Mouse (Mus musculus): ENCODE data around the gene Ccdc40. TPM values are rescaled to one million over a fixed set of nuclear protein-coding genes. Genes with fewer than 3 reads are reported as not detected.

Ccdc40 gene
- polyA plus RNA-seq, 1 experiment from 2014 or later = 5.1 TPM

DNA sequence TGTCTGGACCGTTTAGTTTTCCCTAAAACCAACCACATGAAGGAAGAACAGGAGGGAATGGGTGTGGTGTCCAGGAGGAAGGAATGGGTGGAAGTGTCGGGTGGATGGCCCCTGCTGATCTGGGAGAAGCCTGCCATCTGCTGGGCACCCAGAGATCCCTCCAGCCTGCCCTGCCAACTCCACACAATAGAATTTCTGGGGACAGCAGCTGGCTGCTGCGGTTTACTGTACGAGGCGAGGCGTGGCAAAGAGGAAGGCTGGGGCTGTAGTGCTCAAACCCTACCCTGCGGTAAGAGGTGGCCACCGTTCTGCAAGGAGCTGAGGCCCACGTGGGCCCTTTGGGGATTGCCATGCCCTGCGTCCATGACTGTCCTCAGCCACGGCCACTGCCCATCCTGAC, 37.9 kb upstream of the Ccdc40 start:
- WGBS = 22% methylated on average over 11 of the region's 11 CpGs
- H3K4me3 ChIP-seq (ENCODE audit: low read length) = no peak overlapping the region
- 0 out of 2 replicates have a peak overlapping the region, but pooled peaks have one; percentile 26 for H3K9ac ChIP-seq (replicated peaks; ENCODE audit: low read length)
- ATAC-seq (ENCODE audit: low FRiP score, low TSS enrichment) = peak; percentile 60; the same call in 1 of the 2 replicates
- H3K9me3 ChIP-seq (ENCODE audit: low read length) = no peaks in the 10 kb centered on the region
- no peak overlapping the region for H3K4me2 ChIP-seq (replicated peaks; ENCODE audit: low read depth, low read length)
- H3K36me3 ChIP-seq (ENCODE audit: insufficient read depth, low read length) = no peaks in the 10 kb centered on the region
- no peaks in the 10 kb centered on the region for H3K27me3 ChIP-seq (ENCODE audit: insufficient read depth, low read length)
- peaks cover 31% of the 10 kb centered on the region for H3K4me1 ChIP-seq (ENCODE audit: insufficient read depth, low read length)
- no peak overlapping the region for H3K27ac ChIP-seq (ENCODE audit: low read length)

DNA sequence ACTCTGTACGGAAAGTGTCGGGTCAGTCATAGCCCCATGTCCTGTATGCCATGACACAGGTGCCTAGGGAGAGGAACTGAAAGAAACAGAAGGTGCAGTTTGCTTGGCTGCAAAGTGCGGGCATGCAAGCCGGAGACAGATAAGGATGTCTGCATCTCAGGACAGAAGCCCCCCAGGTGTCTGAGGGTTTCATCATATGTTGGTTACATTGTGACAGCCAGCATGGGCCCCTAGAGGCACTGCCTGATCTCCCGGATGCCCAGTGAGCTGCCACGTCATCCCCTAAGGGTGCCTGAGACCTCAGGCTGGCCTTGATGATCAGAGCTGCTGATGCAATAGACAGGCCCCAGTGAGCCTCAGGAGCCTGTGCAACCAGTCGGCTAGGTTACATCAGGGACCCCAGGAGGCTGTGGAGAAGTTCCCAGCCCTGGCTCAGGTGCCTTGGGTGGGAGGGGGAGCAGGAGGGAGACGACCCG, 36.7 kb upstream of the Ccdc40 start:
- no peak overlapping the region for H3K27ac ChIP-seq (ENCODE audit: low read length)
- ATAC-seq (ENCODE audit: low FRiP score, low TSS enrichment) = no peak
- H3K27me3 ChIP-seq (ENCODE audit: insufficient read depth, low read length) = no peaks in the 10 kb centered on the region
- WGBS = 75% methylated on average over 9 of the region's 9 CpGs
- peaks cover 31% of the 10 kb centered on the region for H3K4me1 ChIP-seq (ENCODE audit: insufficient read depth, low read length)
- no peak overlapping the region for H3K4me2 ChIP-seq (replicated peaks; ENCODE audit: low read depth, low read length)
- no peak overlapping the region for H3K4me3 ChIP-seq (ENCODE audit: low read length)
- H3K9me3 ChIP-seq (ENCODE audit: low read length) = no peaks in the 10 kb centered on the region
- H3K9ac ChIP-seq (replicated peaks; ENCODE audit: low read length) = no peak overlapping the region
- no peaks in the 10 kb centered on the region for H3K36me3 ChIP-seq (ENCODE audit: insufficient read depth, low read length)

DNA sequence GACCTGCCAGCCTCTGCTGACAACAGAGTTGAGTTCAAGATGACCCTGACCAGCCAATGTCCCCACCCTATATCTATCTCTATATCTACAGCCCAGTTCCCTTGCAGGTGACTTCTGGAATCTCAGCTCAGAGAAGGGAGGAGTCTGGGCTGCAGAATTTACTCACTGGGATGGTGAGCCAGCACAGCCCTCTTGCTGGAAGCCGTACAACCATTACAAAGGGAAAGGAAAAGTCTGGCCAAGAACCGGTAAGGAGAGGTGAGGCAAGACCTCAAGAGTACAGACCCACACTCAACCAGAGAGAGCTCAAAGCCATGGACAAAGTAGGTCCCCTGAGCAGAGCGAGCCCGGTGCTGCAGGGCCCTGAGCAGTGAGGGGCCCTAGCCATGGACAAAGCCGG, 36.2 kb upstream of the Ccdc40 start:
- WGBS = 81% methylated on average over 5 of the region's 5 CpGs
- H3K36me3 ChIP-seq (ENCODE audit: insufficient read depth, low read length) = no peaks in the 10 kb centered on the region
- no peak overlapping the region for H3K9ac ChIP-seq (replicated peaks; ENCODE audit: low read length)
- H3K9me3 ChIP-seq (ENCODE audit: low read length) = no peaks in the 10 kb centered on the region
- peaks cover 26% of the 10 kb centered on the region for H3K4me1 ChIP-seq (ENCODE audit: insufficient read depth, low read length)
- ATAC-seq (ENCODE audit: low FRiP score, low TSS enrichment) = no peak
- H3K4me3 ChIP-seq (ENCODE audit: low read length) = no peak overlapping the region
- H3K4me2 ChIP-seq (replicated peaks; ENCODE audit: low read depth, low read length) = no peak overlapping the region
- H3K27ac ChIP-seq (ENCODE audit: low read length) = no peak overlapping the region
- no peaks in the 10 kb centered on the region for H3K27me3 ChIP-seq (ENCODE audit: insufficient read depth, low read length)

- Histone ChIP-seq H3K9me3 (ENCODE audit: low read length) (no peaks in the 10 kb centered on the region), H3K4me1 (ENCODE audit: insufficient read depth, low read length) (peaks cover 22% of the 10 kb centered on the region), H3K27ac (ENCODE audit: low read length) (no peak overlapping the region), H3K4me2 (replicated peaks; ENCODE audit: low read depth, low read length) (no peak overlapping the region), H3K4me3 (ENCODE audit: low read length) (no peak overlapping the region), H3K9ac (replicated peaks; ENCODE audit: low read length) (no peak overlapping the region), H3K36me3 (ENCODE audit: insufficient read depth, low read length) (no peaks in the 10 kb centered on the region), H3K27me3 (ENCODE audit: insufficient read depth, low read length) (no peaks in the 10 kb centered on the region)
- WGBS = 76% methylated on average over 9 of the region's 9 CpGs
- no peak for ATAC-seq (ENCODE audit: low FRiP score, low TSS enrichment)
These were observed 35.8 kb upstream of the Ccdc40 start for GRCm38 (mm10) chr11:119192605-119193004.

DNA sequence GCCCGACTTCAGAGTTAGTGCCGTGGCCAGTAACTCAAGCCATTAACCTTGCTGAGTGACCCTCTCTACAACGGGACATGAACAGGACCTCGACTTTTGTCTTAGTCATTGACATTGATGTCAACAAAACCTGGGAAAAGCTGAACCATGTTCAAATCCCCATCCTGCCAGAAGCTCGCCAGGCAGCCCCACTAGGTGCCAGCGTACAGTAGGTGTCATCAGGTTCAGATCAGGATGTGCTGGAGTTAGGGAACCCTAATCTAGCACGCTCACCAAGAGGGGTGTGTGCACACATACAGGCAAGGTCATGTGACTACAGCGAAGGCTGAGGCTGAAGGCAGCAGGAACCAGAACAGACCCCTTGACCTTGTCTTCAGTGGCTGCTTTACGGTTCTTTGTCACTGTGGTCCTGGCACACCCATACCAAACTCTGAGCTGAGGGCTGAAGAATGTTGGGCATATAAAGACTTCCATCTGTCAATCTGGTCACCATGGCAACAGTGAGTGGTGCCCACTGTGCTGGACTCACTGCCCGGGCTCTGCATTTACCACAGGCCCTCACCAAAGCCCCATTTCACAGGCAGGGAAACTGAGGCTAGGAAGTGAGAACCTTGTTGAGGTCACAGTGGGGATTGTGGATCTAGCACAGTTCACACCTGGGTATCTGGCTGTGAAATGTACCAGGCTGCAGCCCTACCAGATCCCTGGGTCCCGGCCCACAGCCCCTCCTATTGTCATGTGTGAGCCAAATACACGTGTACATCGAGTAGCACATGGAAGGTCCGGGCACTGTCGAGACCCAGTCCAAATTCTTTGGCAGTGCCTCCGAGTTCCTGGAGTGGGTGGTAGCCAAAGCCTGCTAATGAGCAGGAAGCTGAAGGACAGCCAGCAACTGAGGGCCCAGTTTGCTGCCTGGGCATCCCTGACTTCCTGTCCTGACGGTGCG, 30.5 kb upstream of the Ccdc40 start:
- no peak overlapping the region for H3K4me2 ChIP-seq (replicated peaks; ENCODE audit: low read depth, low read length)
- no peak for ATAC-seq (ENCODE audit: low FRiP score, low TSS enrichment)
- 85% methylated on average over 18 of the region's 18 CpGs for WGBS
- no peaks in the 10 kb centered on the region for H3K36me3 ChIP-seq (ENCODE audit: insufficient read depth, low read length)
- no peak overlapping the region for H3K4me3 ChIP-seq (ENCODE audit: low read length)
- H3K9me3 ChIP-seq (ENCODE audit: low read length) = no peaks in the 10 kb centered on the region
- H3K4me1 ChIP-seq (ENCODE audit: insufficient read depth, low read length) = peaks cover 9% of the 10 kb centered on the region
- no peak overlapping the region for H3K27ac ChIP-seq (ENCODE audit: low read length)
- no peak overlapping the region for H3K9ac ChIP-seq (replicated peaks; ENCODE audit: low read length)
- H3K27me3 ChIP-seq (ENCODE audit: insufficient read depth, low read length) = no peaks in the 10 kb centered on the region

GRCm38 (mm10) chr11:119198564-119199232, 29.7 kb upstream of the Ccdc40 start:
- H3K36me3 ChIP-seq (ENCODE audit: insufficient read depth, low read length) = no peaks in the 10 kb centered on the region
- H3K9ac ChIP-seq (replicated peaks; ENCODE audit: low read length) = no peak overlapping the region; the same call in 1 of the 2 replicates
- no peaks in the 10 kb centered on the region for H3K27me3 ChIP-seq (ENCODE audit: insufficient read depth, low read length)
- no peaks in the 10 kb centered on the region for H3K9me3 ChIP-seq (ENCODE audit: low read length)
- H3K4me2 ChIP-seq (replicated peaks; ENCODE audit: low read depth, low read length) = no peak overlapping the region
- H3K4me1 ChIP-seq (ENCODE audit: insufficient read depth, low read length) = peaks cover 9% of the 10 kb centered on the region
- 0 out of 2 replicates have a peak, but pooled peaks have one; percentile 16 for ATAC-seq (ENCODE audit: low FRiP score, low TSS enrichment)
- 44% methylated on average over 26 of the region's 26 CpGs for WGBS
- H3K4me3 ChIP-seq (ENCODE audit: low read length) = no peak overlapping the region
- H3K27ac ChIP-seq (ENCODE audit: low read length) = no peak overlapping the region

DNA sequence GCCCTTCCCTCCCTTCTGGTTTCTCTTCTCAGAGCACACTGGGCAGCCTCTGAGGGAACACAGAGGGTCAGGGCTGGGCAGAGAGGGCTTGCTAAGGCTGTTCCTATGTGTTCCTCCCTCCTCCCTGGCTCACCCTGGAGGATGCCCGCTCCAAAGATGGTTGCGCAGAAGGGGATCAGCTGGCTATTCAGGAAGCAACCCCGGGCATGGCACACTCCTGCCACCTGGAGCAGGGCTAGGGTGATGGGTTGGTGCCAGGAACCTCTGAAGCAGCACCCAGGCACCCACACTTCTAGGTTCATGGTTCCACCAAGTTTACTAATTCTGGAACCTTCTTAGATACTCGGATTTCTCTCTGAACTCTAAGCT, 29.2 kb upstream of the Ccdc40 start:
- no peaks in the 10 kb centered on the region for H3K9me3 ChIP-seq (ENCODE audit: low read length)
- H3K36me3 ChIP-seq (ENCODE audit: insufficient read depth, low read length) = no peaks in the 10 kb centered on the region
- no peak overlapping the region for H3K9ac ChIP-seq (replicated peaks; ENCODE audit: low read length)
- H3K4me1 ChIP-seq (ENCODE audit: insufficient read depth, low read length) = peaks cover 9% of the 10 kb centered on the region
- H3K4me3 ChIP-seq (ENCODE audit: low read length) = no peak overlapping the region
- no peaks in the 10 kb centered on the region for H3K27me3 ChIP-seq (ENCODE audit: insufficient read depth, low read length)
- no peak overlapping the region for H3K4me2 ChIP-seq (replicated peaks; ENCODE audit: low read depth, low read length)
- 72% methylated on average over 4 of the region's 4 CpGs for WGBS
- H3K27ac ChIP-seq (ENCODE audit: low read length) = no peak overlapping the region
- no peak for ATAC-seq (ENCODE audit: low FRiP score, low TSS enrichment)

- peaks cover 18% of the 10 kb centered on the region for H3K36me3 ChIP-seq (ENCODE audit: insufficient read depth, low read length)
- H3K4me2 ChIP-seq (replicated peaks; ENCODE audit: low read depth, low read length) = no peak overlapping the region
- H3K4me3 ChIP-seq (ENCODE audit: low read length) = no peak overlapping the region
- no peaks in the 10 kb centered on the region for H3K27me3 ChIP-seq (ENCODE audit: insufficient read depth, low read length)
- no peaks in the 10 kb centered on the region; the same call in 1 of the 2 replicates for H3K9me3 ChIP-seq (ENCODE audit: low read length)
- WGBS = 49% methylated on average over 5 of the region's 5 CpGs
- peaks cover 9% of the 10 kb centered on the region for H3K4me1 ChIP-seq (ENCODE audit: insufficient read depth, low read length)
- no peak overlapping the region for H3K27ac ChIP-seq (ENCODE audit: low read length)
- H3K9ac ChIP-seq (replicated peaks; ENCODE audit: low read length) = no peak overlapping the region
- ATAC-seq (ENCODE audit: low FRiP score, low TSS enrichment) = no peak
These were observed 24.9 kb upstream of the Ccdc40 start for GRCm38 (mm10) chr11:119203423-119203822.

- Histone ChIP-seq H3K4me1 (ENCODE audit: insufficient read depth, low read length) (no peaks in the 10 kb centered on the region), H3K9me3 (ENCODE audit: low read length) (no peaks in the 10 kb centered on the region; the same call in 1 of the 2 replicates), H3K4me3 (ENCODE audit: low read length) (no peak overlapping the region), H3K4me2 (replicated peaks; ENCODE audit: low read depth, low read length) (no peak overlapping the region), H3K36me3 (ENCODE audit: insufficient read depth, low read length) (peaks cover 21% of the 10 kb centered on the region), H3K9ac (replicated peaks; ENCODE audit: low read length) (no peak overlapping the region), H3K27ac (ENCODE audit: low read length) (no peak overlapping the region), H3K27me3 (ENCODE audit: insufficient read depth, low read length) (no peaks in the 10 kb centered on the region)
- no peak for ATAC-seq (ENCODE audit: low FRiP score, low TSS enrichment)
- 86% methylated on average over 10 of the region's 10 CpGs for WGBS
These were observed 22.6 kb upstream of the Ccdc40 start for GRCm38 (mm10) chr11:119205738-119206137.
